Mouse (Mus musculus) adrenal gland, postnatal 14 days (tissue): ENCODE measurements around the gene Il10rb. TPM values are rescaled to one million over a fixed set of nuclear protein-coding genes. Genes with fewer than 3 reads are reported as not detected.

Source experiments
- DNase-seq: peaks from one replicate; pipeline ENCODE4 v3.0.0; 2021; ENCODE audit warnings: mixed read lengths
- total RNA-seq: library from RNA; stranded (reverse); gene quantifications from 2 replicates; pipeline ENCODE4 v1.2.3, GENCODE M21; 2021

Gene Il10rb
- total RNA-seq, 1 experiment from 2014 or later: 105 TPM

GRCm38 (mm10) chr16:91450137-91451064 lies 44.4 kb downstream of the Il10rb start:
- DNase-seq: no peak

GRCm38 (mm10) chr16:91451949-91452348 lies 46.0 kb downstream of the Il10rb start:
- DNase-seq: no peak

- DNase-seq: peak; percentile 61
These were observed 46.5 kb downstream of the Il10rb start for GRCm38 (mm10) chr16:91452363-91452896.

GRCm38 (mm10) chr16:91455868-91456267 lies 49.9 kb downstream of the Il10rb start:
- DNase-seq: no peak

GRCm38 (mm10) chr16:91458301-91458746 lies 52.4 kb downstream of the Il10rb start:
- no peak for DNase-seq

GRCm38 (mm10) chr16:91458976-91459375 lies 53.0 kb downstream of the Il10rb start:
- DNase-seq: peak; percentile 45

GRCm38 (mm10) chr16:91459396-91459795 lies 53.4 kb downstream of the Il10rb start:
- DNase-seq: no peak

- DNase-seq: peak; percentile 43
These were observed 53.9 kb downstream of the Il10rb start for GRCm38 (mm10) chr16:91459841-91460370.

- DNase-seq: no peak
These were observed 55.2 kb downstream of the Il10rb start for GRCm38 (mm10) chr16:91461066-91461638.

- DNase-seq: peak; percentile 46
These were observed 55.8 kb downstream of the Il10rb start for GRCm38 (mm10) chr16:91461773-91462181.

- DNase-seq: peak; percentile 67
These were observed 56.7 kb downstream of the Il10rb start for GRCm38 (mm10) chr16:91462644-91463043.

GRCm38 (mm10) chr16:91463400-91463799 lies 57.4 kb downstream of the Il10rb start:
- no peak for DNase-seq

GRCm38 (mm10) chr16:91463836-91464400 lies 58.0 kb downstream of the Il10rb start:
- no peak for DNase-seq

- peak; percentile 97 for DNase-seq
These were observed 58.9 kb downstream of the Il10rb start for GRCm38 (mm10) chr16:91464594-91465504.

GRCm38 (mm10) chr16:91465505-91466240 lies 59.7 kb downstream of the Il10rb start:
- no peak for DNase-seq

GRCm38 (mm10) chr16:91466566-91466965 lies 60.6 kb downstream of the Il10rb start:
- peak; percentile 56 for DNase-seq

- no peak for DNase-seq
These were observed 64.5 kb downstream of the Il10rb start for GRCm38 (mm10) chr16:91470470-91470869.

- no peak for DNase-seq
These were observed 65.5 kb downstream of the Il10rb start for GRCm38 (mm10) chr16:91471481-91471880.
